Mouse (Mus musculus) cerebellum, adult 9-10 months (tissue): ENCODE data around the gene Gpr18.

Experiments
- DNase-seq: peaks from one replicate; pipeline ENCODE4 v3.0.0; 2022

Gene Gpr18

DNA sequence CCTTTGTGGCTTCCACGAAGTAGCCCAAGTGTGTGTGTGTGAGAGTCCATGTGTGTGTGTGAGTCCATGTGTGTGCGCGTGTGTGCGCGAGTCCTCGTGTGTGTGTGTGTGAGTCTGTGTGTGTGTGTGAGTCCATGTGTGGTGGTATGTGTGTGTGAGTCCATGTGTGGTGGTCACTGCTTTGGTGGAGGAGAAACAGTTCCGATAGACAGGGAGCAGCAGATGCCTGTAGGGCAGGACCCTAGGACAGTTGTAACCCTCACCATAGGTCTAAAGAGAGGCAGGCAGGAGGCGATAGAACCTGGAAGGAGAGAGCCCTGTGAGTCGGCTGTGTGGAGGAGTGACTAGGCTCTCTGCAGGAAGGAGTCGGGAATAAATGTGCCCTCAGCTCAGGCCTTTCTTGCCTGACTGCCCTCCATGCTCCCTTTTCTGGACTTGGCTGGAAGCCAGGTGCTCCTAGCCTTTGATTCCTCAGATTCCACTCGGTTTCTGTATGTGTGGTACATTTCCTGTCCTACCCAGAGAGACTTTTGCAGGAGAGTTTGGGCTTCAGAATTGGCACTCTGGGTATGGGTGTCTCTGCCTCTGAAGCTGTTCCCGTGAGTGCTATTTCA is 5.0 kb upstream of the Gpr18 start:
- peak; percentile 14 for DNase-seq

GRCm38 (mm10) chr14:121919752-121920151 is 4.2 kb upstream of the Gpr18 start:
- peak; percentile 42 for DNase-seq

DNA sequence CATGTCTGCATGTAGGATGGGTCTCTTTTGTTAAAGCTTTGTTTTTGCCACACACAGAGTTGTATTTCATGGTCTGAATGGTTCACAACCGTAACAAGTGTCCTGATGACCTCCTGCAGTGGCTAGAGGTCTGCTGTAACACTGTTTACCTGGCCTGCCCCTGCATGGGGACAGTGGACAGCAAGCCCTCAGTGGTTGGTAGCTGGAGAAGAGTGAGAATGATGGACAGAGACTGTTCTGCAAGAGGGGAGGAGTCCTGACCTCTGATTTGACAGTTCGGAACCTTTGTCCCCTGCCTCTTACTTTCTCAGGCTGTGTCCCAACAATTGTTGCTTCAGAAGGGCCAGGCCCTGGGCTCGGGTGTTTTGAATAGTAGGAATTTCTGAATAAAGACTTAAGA is 2.7 kb upstream of the Gpr18 start:
- no peak for DNase-seq

- no peak for DNase-seq
Observed at GRCm38 (mm10) chr14:121916311-121917094, 922 bp upstream of the Gpr18 start.

- no peak for DNase-seq
Observed at GRCm38 (mm10) chr14:121915143-121915542, 438 bp downstream of the Gpr18 start.

DNA sequence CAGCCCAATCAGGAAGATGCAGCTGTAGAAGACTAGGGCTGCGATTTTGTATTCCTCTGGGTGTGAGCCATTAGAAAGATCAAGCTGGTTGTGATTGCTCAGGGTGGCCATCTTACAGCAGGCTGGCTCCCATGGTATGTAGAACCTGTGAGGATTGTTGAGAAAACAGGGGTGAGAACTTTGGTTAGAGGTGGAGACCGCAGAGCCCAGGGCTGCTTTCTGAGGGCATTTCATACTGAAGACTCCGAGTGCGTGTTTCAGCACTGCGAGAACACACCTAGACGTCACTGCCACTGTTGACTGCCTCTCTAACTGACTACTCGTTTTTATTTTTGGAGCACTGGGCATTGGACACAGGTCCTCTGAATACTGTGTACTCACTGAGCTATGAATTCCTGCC is 3.1 kb downstream of the Gpr18 start:
- DNase-seq: no peak

GRCm38 (mm10) chr14:121909868-121910267 is 5.7 kb downstream of the Gpr18 start:
- no peak for DNase-seq

- no peak for DNase-seq
Observed at GRCm38 (mm10) chr14:121906992-121907681, 8.4 kb downstream of the Gpr18 start.

DNA sequence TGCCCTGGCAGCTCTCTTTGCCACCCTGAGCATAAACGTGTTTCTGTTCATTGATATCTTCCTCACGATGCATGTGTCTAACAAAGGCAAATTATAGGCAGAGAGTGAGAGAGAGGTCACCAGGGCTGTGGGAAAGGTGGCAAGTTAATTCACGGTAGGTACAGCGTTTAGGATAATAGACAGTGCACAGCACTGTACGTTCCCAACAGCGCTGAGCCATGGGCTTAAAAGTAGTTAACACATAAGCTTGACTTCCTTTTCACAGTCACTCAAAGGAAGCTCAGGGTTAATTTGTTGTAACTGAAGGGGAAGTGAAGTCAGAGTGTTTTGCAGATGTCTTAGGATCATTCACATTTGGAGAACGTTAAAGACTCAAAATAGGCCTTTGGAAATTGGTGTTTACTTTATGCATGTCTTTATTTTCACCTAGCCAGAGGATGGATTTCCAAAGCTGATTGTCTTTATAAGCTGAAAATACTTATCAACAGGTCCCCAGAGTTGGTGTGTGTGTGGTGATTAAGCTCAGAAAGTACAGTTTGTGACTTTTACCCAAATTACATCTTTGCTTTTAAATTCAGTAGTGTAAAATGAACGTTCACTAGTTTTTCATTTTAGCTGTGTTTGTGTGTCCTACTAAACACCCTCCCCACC is 9.1 kb downstream of the Gpr18 start:
- DNase-seq: no peak

- no peak for DNase-seq
Observed at GRCm38 (mm10) chr14:121904754-121905153, 10.8 kb downstream of the Gpr18 start.

GRCm38 (mm10) chr14:121903381-121903876 is 12.2 kb downstream of the Gpr18 start:
- DNase-seq: no peak

GRCm38 (mm10) chr14:121901511-121901910 is 14.1 kb downstream of the Gpr18 start:
- no peak for DNase-seq

DNA sequence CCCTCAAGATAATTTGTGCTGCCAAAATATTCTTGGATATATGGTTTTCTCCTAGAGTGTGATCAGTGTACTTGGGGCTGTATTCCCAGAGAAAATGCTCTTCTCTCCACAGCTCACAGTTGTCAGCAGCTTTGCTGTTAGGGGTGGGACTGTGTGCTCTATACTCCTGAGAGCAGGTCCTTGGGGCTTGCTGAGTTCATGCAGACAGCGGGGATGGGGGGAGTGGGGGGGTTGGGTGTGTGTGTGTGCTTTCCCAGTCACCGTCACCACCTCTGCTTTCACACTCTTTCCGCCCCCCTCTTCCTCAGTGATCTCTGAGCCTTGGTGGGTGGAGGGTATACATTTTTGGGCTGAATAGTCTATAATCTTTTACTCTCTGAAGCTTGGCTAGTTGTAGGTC is 16.5 kb downstream of the Gpr18 start:
- DNase-seq: no peak

- DNase-seq: no peak
Observed at GRCm38 (mm10) chr14:121898509-121898908, 17.1 kb downstream of the Gpr18 start.

GRCm38 (mm10) chr14:121897773-121898172 is 17.8 kb downstream of the Gpr18 start:
- DNase-seq: no peak

- DNase-seq: no peak
Observed at GRCm38 (mm10) chr14:121896126-121897090, 19.2 kb downstream of the Gpr18 start.

DNA sequence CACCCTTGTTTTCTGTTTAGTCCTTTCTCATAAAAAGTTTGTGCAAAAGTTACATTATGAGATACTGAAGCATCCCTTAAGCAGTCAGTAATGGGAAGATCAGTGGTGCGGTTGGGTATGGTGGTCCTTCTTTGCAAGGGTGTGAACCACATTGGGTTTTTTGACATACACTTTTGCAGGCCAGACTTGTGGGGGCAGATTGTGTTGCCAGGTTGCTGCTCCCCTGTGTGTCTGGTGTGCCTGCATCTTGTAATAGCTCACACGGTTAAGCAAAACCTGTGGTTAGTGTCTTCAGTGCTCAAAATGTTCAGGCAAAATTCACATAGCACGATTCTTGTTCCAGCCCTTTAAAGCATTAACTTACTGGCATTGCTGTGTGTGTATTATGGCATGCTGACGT is 20.3 kb downstream of the Gpr18 start:
- DNase-seq: no peak

- no peak for DNase-seq
Observed at GRCm38 (mm10) chr14:121894511-121895135, 21.0 kb downstream of the Gpr18 start.

GRCm38 (mm10) chr14:121893747-121894146 is 21.8 kb downstream of the Gpr18 start:
- no peak for DNase-seq

DNA sequence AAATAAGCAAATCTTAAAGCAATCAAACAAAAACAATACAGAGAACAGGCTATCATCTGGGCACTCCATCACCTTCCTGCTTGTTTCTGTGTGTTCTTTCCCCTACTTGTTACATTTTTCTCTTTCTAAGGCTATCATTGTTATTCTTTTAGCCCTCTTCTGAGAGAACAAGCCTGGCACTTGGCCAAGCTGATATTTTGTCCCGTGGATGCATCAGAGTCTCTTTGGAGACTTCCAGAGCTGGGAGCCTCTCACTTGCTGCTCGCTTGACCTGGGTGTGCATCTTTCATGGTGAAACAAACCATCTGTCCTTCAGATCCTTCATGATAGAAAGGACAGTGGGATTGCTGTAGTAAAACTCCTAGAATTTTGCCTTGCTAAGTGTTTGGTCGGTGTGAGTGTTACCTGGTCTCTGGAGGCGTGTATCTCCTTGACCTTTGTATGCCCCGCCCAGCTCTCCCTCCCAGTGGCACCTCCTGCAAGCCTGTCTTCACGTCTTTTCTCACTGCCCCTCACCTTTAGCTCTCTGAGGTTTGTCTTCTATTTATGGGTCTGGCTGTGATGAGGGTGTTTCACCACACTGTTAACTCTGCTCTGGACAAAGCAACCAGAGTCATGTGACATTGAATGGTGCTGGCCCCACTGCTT is 31.3 kb downstream of the Gpr18 start:
- no peak for DNase-seq

GRCm38 (mm10) chr14:121881211-121881610 is 34.4 kb downstream of the Gpr18 start:
- DNase-seq: no peak
